Mouse (Mus musculus) kidney, postnatal 0 days (tissue): ENCODE results near the gene Psme1. TPM values are rescaled to one million over a fixed set of nuclear protein-coding genes. Genes with fewer than 3 reads are reported as not detected.

Experiments
- ATAC-seq: fragments of 200-750 bp; cut with Nextera tagmentation; replicated peaks from 2 replicates; pipeline ENCODE4 v1.8.0; 2017; ENCODE audit warnings: low read depth, moderate number of reproducible peaks, moderate TSS enrichment, moderate library complexity; ENCODE audit not compliant: low FRiP score
- DNase-seq: peaks from one replicate; pipeline ENCODE4 v3.0.0-alpha.2; 2016; ENCODE audit warnings: low spot score
- H3K27ac ChIP-seq: fragments of 300-500 bp; sonication (generic); 2 replicates; pipeline ENCODE4 v1.5.1; 2014; ENCODE audit warnings: mild to moderate bottlenecking
- H3K27me3 ChIP-seq: fragments of 300-500 bp; sonication (generic); 2 replicates; pipeline ENCODE4 v1.6.1; 2014; ENCODE audit warnings: low read length, mixed read lengths; ENCODE audit not compliant: insufficient read depth
- H3K36me3 ChIP-seq: fragments of 300-500 bp; sonication (generic); 2 replicates; pipeline ENCODE4 v1.6.1; 2014; ENCODE audit warnings: low read length, mixed read lengths; ENCODE audit not compliant: insufficient read depth
- H3K4me1 ChIP-seq: fragments of 300-500 bp; sonication (generic); replicated peaks from 2 replicates; pipeline ENCODE4 v1.6.1; 2014; ENCODE audit warnings: antibody characterized with exemption, low read length, mixed read lengths; ENCODE audit not compliant: insufficient read depth
- H3K4me2 ChIP-seq: fragments of 300-500 bp; sonication (generic); 2 replicates; pipeline ENCODE4 v1.6.1; 2014; ENCODE audit warnings: mild to moderate bottlenecking, low read length, moderate library complexity, mixed read lengths
- H3K4me3 ChIP-seq: fragments of 300-500 bp; sonication (generic); replicated peaks from 2 replicates; pipeline ENCODE4 v1.5.1; 2014; ENCODE audit warnings: low read depth, low read length
- H3K9ac ChIP-seq: fragments of 300-500 bp; sonication (generic); 2 replicates; pipeline ENCODE4 v1.6.1; 2014; ENCODE audit warnings: low read depth, low read length
- H3K9me3 ChIP-seq: fragments of 300-500 bp; sonication (generic); replicated peaks from 2 replicates; pipeline ENCODE4 v1.6.1; 2016; ENCODE audit warnings: low read length, inconsistent platforms, mixed read lengths
- CTCF ChIP-seq: IDR thresholded peaks from 2 replicates; pipeline ENCODE4 v1.5.1; 2016; ENCODE audit warnings: antibody characterized with exemption, low read depth, mild to moderate bottlenecking, moderate library complexity
- WGBS: fragments of 180-500 bp; shearing (Covaris S2); extraction: QIAGEN DNeasy Blood & Tissue Kit; methylation state at CpG from one replicate; pipeline ENCODE4 v1.1.7; 2014; 5-methylcytosine and 5-hydroxymethylcytosine counted together
- polyA plus RNA-seq: library from polyadenylated mRNA; unstranded; fragments of >200 nt; fragmentation: Nextera tagmentation; extraction: Ambion mirVana; gene quantifications from 2 replicates; pipeline ENCODE4 v1.2.1, GENCODE M21; 2015

Psme1 gene
- polyA plus RNA-seq = 179 and 181 TPM in 2 replicates

GRCm38 (mm10) chr14:55577871-55578667 lies at the start of gene Psme1:
Gene Psme1 (plus strand): TSS chr14:55578123.
- Histone ChIP-seq H3K4me2 (peak within 1 kb of the TSS; percentile 85), H3K27me3 (no peaks in the 10 kb centered on the region), H3K27ac (peak within 1 kb of the TSS; percentile 88), H3K4me1 (peaks cover 11% of the 10 kb centered on the region), H3K9ac (peak within 1 kb of the TSS; percentile 85), H3K4me3 (peak within 1 kb of the TSS; percentile 86), H3K9me3 (no peaks in the 10 kb centered on the region), H3K36me3 (peaks cover 11% of the 10 kb centered on the region)
- WGBS = 1% methylated on average over 25 of the region's 32 CpGs
- TF ChIP-seq CTCF = no peak
- peak; percentile 93 for DNase-seq
- peak; percentile 85 for ATAC-seq

GRCm38 (mm10) chr14:55536116-55536745 lies 41.7 kb upstream of the Psme1 start:
- Histone ChIP-seq H3K4me2 (no peak overlapping the region), H3K27me3 (no peaks in the 10 kb centered on the region), H3K4me1 (peaks cover 6% of the 10 kb centered on the region), H3K4me3 (no peak overlapping the region), H3K36me3 (no peaks in the 10 kb centered on the region), H3K9me3 (no peaks in the 10 kb centered on the region), H3K9ac (no peak overlapping the region), H3K27ac (no peak overlapping the region)
- peak; percentile 85 for TF ChIP-seq CTCF
- ATAC-seq (no peak), DNase-seq (peak; percentile 58)
- WGBS = 57% methylated on average over 6 of the region's 6 CpGs

- Histone ChIP-seq H3K27ac (peak within 1 kb of the TSS; percentile 94), H3K9me3 (no peaks in the 10 kb centered on the region), H3K4me3 (peak within 1 kb of the TSS; percentile 70), H3K4me1 (peaks cover 11% of the 10 kb centered on the region), H3K27me3 (no peaks in the 10 kb centered on the region), H3K36me3 (peaks cover 21% of the 10 kb centered on the region), H3K9ac (peak within 1 kb of the TSS; percentile 74), H3K4me2 (peak within 1 kb of the TSS; percentile 75)
- DNase-seq (peak; percentile 97), ATAC-seq (peak; percentile 95)
- no peak for TF ChIP-seq CTCF
- under 1% methylated on average over 31 of the region's 32 CpGs for WGBS
Observed at GRCm38 (mm10) chr14:55540067-55540786, 37.7 kb upstream of the Psme1 start, which contains the start of gene Pck2. Gene Pck2 (plus strand): TSS chr14:55540266.

- Histone ChIP-seq H3K27me3 (no peaks in the 10 kb centered on the region), H3K9ac (peak overlapping the region; percentile 74), H3K4me2 (peak overlapping the region; percentile 75), H3K4me1 (peaks cover 11% of the 10 kb centered on the region), H3K36me3 (peaks cover 26% of the 10 kb centered on the region), H3K9me3 (no peaks in the 10 kb centered on the region), H3K4me3 (peak overlapping the region; percentile 70), H3K27ac (peak overlapping the region; percentile 94)
- TF ChIP-seq CTCF = no peak
- DNase-seq = peak; percentile 76
- ATAC-seq = peak; percentile 27
- 4% methylated on average over 10 of the region's 10 CpGs for WGBS
Observed at GRCm38 (mm10) chr14:55540787-55541321, 37.1 kb upstream of the Psme1 start.

DNA sequence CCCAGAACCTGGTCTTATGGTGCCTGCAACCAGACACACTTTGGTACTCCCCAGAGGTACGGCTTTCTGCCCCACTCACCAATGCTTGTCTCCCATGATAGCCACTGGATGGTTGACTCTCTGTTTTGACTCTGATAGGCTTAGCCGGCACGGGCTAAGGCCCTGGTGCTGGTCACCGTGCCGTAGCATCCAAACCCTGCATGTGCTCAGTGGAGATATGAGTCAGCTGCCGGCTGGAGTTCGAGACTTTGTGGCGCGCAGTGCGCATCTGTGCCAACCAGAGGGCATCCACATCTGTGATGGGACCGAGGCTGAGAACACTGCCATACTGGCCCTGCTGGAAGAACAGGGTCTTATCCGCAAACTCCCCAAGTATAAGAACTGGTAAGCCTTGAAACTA lies 35.7 kb upstream of the Psme1 start:
- H3K36me3 ChIP-seq = peaks cover 35% of the 10 kb centered on the region
- no peak overlapping the region for H3K27ac ChIP-seq
- H3K4me3 ChIP-seq = no peak overlapping the region
- DNase-seq (no peak), ATAC-seq (no peak)
- H3K4me2 ChIP-seq = no peak overlapping the region
- no peak for TF ChIP-seq CTCF
- H3K4me1 ChIP-seq = peaks cover 11% of the 10 kb centered on the region
- H3K9ac ChIP-seq = no peak overlapping the region
- no peaks in the 10 kb centered on the region for H3K27me3 ChIP-seq
- 97% methylated on average over 12 of the region's 12 CpGs for WGBS
- H3K9me3 ChIP-seq = no peaks in the 10 kb centered on the region

DNA sequence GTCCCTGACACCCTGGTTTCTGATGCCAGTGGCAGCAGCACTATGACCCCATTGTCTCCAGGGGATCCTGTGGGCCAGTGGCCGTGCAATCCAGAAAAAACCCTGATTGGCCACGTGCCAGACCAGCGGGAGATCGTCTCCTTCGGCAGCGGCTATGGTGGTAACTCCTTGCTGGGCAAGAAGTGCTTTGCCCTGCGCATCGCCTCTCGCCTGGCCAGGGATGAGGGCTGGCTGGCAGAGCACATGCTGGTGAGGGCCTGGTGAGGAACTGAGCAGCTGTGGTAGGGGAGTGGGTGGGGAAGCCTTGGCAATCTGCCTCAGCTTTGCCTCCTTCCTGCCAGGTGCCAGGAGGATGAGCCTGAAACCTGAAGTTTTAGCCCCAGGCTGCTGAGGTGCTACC lies 33.6 kb upstream of the Psme1 start:
- peaks cover 11% of the 10 kb centered on the region for H3K4me1 ChIP-seq
- no peak for ATAC-seq
- no peak overlapping the region for H3K4me3 ChIP-seq
- no peak overlapping the region for H3K4me2 ChIP-seq
- WGBS = 77% methylated on average over 9 of the region's 9 CpGs
- peaks cover 55% of the 10 kb centered on the region for H3K36me3 ChIP-seq
- H3K27ac ChIP-seq = no peak overlapping the region
- no peaks in the 10 kb centered on the region for H3K9me3 ChIP-seq
- no peak for DNase-seq
- TF ChIP-seq CTCF = no peak
- H3K9ac ChIP-seq = no peak overlapping the region
- H3K27me3 ChIP-seq = no peaks in the 10 kb centered on the region
